Mouse (Mus musculus) forebrain, postnatal 0 days (tissue): Measurements from ENCODE around the gene Cct8l1. TPM values are rescaled to one million over a fixed set of nuclear protein-coding genes. Genes with fewer than 3 reads are reported as not detected.

Source experiments
- ATAC-seq: fragments of 200-750 bp; cut with Nextera tagmentation; 2 replicates; pipeline ENCODE4 v1.8.0; 2017; ENCODE audit warnings: mild to moderate bottlenecking, moderate library complexity
- DNase-seq: peaks from one replicate; pipeline ENCODE4 v3.0.0-alpha.2; 2015
- H3K27ac ChIP-seq: fragments of 300-500 bp; sonication (generic); 2 replicates; pipeline ENCODE4 v1.5.1; 2014; ENCODE audit warnings: low read depth, mild to moderate bottlenecking, antibody characterized with exemption, low read length, moderate library complexity, mixed read lengths
- H3K27me3 ChIP-seq: fragments of 300-500 bp; sonication (generic); 2 replicates; pipeline ENCODE4 v1.6.1; 2014; ENCODE audit warnings: mild to moderate bottlenecking, low read length, mixed read lengths; ENCODE audit not compliant: insufficient read depth
- H3K36me3 ChIP-seq: fragments of 300-500 bp; sonication (generic); 2 replicates; pipeline ENCODE4 v1.6.1; 2014; ENCODE audit warnings: mild to moderate bottlenecking, moderate library complexity; ENCODE audit not compliant: insufficient read depth
- H3K4me1 ChIP-seq: fragments of 300-500 bp; sonication (generic); 2 replicates; pipeline ENCODE4 v1.6.1; 2014; ENCODE audit warnings: antibody characterized with exemption; ENCODE audit not compliant: insufficient read depth
- H3K4me2 ChIP-seq: fragments of 300-500 bp; sonication (generic); 2 replicates; pipeline ENCODE4 v1.6.1; 2014; ENCODE audit warnings: low read depth, mild to moderate bottlenecking, moderate library complexity
- H3K4me3 ChIP-seq: fragments of 300-500 bp; sonication (generic); 2 replicates; pipeline ENCODE4 v1.5.1; 2014; ENCODE audit warnings: low read depth, low read length, mixed read lengths
- H3K9ac ChIP-seq: fragments of 300-500 bp; sonication (generic); 2 replicates; pipeline ENCODE4 v1.6.1; 2014; ENCODE audit warnings: mild to moderate bottlenecking
- H3K9me3 ChIP-seq: fragments of 300-500 bp; sonication (generic); 2 replicates; pipeline ENCODE4 v1.6.1; 2016; ENCODE audit warnings: low read length
- CTCF ChIP-seq: sonication (generic); IDR thresholded peaks from 2 replicates; pipeline ENCODE4 v1.5.1; 2016; ENCODE audit warnings: antibody characterized with exemption, control low read depth, low read depth
- whole genome bisulfite sequencing: fragments of 180-500 bp; shearing (Covaris S2); extraction: QIAGEN DNeasy Blood & Tissue Kit; methylation state at CpG from one replicate; pipeline ENCODE4 v1.1.7; 2014; 5-methylcytosine and 5-hydroxymethylcytosine counted together
- polyA plus RNA-seq: library from polyadenylated mRNA; unstranded; fragments of >200 nt; fragmentation: Nextera tagmentation; extraction: Ambion mirVana; gene quantifications from 2 replicates; pipeline ENCODE4 v1.2.1, GENCODE M21; 2015
- total RNA-seq: library from RNA; depleted of rRNA; stranded (reverse); fragments of >200 nt; gene quantifications from 2 replicates; pipeline ENCODE4 v1.2.3, GENCODE M21; 2014; rRNA removed

The Cct8l1 gene
- total and polyA plus RNA-seq, 2 experiments from 2014 or later, result not detected

- 89% methylated on average over 1 of the region's 1 CpGs for WGBS
- Histone ChIP-seq H3K27me3 (no peaks in the 10 kb centered on the region), H3K36me3 (no peaks in the 10 kb centered on the region), H3K27ac (no peak overlapping the region), H3K9ac (no peak overlapping the region), H3K9me3 (no peaks in the 10 kb centered on the region), H3K4me2 (no peak overlapping the region), H3K4me1 (no peaks in the 10 kb centered on the region), H3K4me3 (no peak overlapping the region)
- no peak for ATAC-seq
- DNase-seq, result no peak
- TF ChIP-seq CTCF, result no peak
Measured at GRCm38 (mm10) chr5:25554210-25554609, 38.3 kb downstream of the Cct8l1 start.

DNA sequence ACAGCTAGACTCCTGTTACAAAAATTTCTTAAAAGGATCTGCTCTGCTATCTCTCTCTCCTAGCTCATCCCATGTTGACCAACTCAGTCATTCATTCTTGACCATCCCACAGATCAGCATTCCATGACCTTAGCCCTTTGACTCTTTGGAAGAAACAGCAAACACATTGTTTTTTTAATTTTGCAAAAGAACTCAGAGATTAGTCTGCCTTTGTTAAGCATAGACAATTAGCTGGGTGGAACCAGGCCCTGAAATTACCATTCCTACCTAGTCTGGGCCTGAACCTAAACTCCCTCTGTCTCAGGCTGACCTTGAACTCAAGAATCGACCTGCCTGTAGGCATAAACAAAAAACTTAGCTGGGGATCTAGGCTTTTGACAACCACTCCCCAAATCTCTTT is 38.8 kb downstream of the Cct8l1 start:
- Histone ChIP-seq H3K36me3 (no peaks in the 10 kb centered on the region), H3K4me2 (no peak overlapping the region), H3K27ac (no peak overlapping the region), H3K4me3 (no peak overlapping the region), H3K27me3 (no peaks in the 10 kb centered on the region), H3K4me1 (no peaks in the 10 kb centered on the region), H3K9me3 (no peaks in the 10 kb centered on the region), H3K9ac (no peak overlapping the region)
- WGBS, result 39% methylated on average over 1 of the region's 1 CpGs
- no peak for ATAC-seq
- TF ChIP-seq CTCF, result no peak
- no peak for DNase-seq

DNA sequence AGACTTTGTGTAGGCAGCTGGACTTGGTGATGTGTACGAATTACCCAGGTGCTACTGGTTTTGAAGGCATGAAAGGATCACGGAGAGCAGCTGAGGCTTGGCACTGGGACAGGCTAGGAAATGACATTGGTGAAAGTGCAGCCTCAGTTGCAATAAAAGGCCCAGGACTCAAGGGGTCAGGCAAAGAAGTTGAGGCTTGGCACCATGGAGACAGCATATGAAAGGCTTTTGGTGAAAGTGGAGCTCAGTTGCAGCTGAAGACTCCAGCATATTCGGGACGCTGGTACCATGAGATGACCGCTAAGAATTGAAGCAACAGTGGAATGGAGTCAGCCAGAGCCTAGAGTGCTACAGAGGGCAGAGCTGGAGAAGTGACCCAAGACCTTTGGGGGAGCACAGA is 39.8 kb downstream of the Cct8l1 start:
- H3K9me3 ChIP-seq, result no peaks in the 10 kb centered on the region
- TF ChIP-seq CTCF, result no peak
- no peak overlapping the region for H3K27ac ChIP-seq
- no peak overlapping the region for H3K4me2 ChIP-seq
- no peak overlapping the region for H3K9ac ChIP-seq
- no peaks in the 10 kb centered on the region for H3K36me3 ChIP-seq
- H3K4me3 ChIP-seq, result no peak overlapping the region
- H3K27me3 ChIP-seq, result no peaks in the 10 kb centered on the region
- ATAC-seq (no peak), DNase-seq (no peak)
- no peaks in the 10 kb centered on the region for H3K4me1 ChIP-seq
- WGBS, result 87% methylated on average over 5 of the region's 5 CpGs

- no peak overlapping the region for H3K4me2 ChIP-seq
- no peaks in the 10 kb centered on the region for H3K9me3 ChIP-seq
- H3K9ac ChIP-seq, result no peak overlapping the region
- no peaks in the 10 kb centered on the region for H3K27me3 ChIP-seq
- no peak overlapping the region for H3K27ac ChIP-seq
- TF ChIP-seq CTCF, result no peak
- no peaks in the 10 kb centered on the region for H3K4me1 ChIP-seq
- no peak for DNase-seq
- no peak for ATAC-seq
- no peak overlapping the region for H3K4me3 ChIP-seq
- H3K36me3 ChIP-seq, result no peaks in the 10 kb centered on the region
- 86% methylated on average over 5 of the region's 5 CpGs for WGBS
Measured at GRCm38 (mm10) chr5:25556363-25556762, 40.5 kb downstream of the Cct8l1 start.

Other genes with a start within 250 kb of the Cct8l1 start
- gene Kmt2c, start 17.3 kb upstream of the Cct8l1 start, total RNA-seq, result 46.7 and 58.9 TPM in 2 replicates
- 6.1 and 11.3 TPM in 2 replicates for gene Kmt2c, start 17.3 kb upstream of the Cct8l1 start, polyA plus RNA-seq
- gene Xrcc2, start 189.8 kb downstream of the Cct8l1 start, total RNA-seq, result 7.3 and 7.6 TPM in 2 replicates
- gene Xrcc2, start 189.8 kb downstream of the Cct8l1 start, polyA plus RNA-seq, result 3.3 and 4.1 TPM in 2 replicates
- 31.4 and 45.5 TPM in 2 replicates for gene Actr3b, start 243.9 kb downstream of the Cct8l1 start, total RNA-seq
- 90.9 and 107 TPM in 2 replicates for gene Actr3b, start 243.9 kb downstream of the Cct8l1 start, polyA plus RNA-seq